Mouse (Mus musculus): ENCODE data around the gene Cldn3. TPM values are rescaled to one million over a fixed set of nuclear protein-coding genes. Genes with fewer than 3 reads are reported as not detected.

Cldn3 gene
- total RNA-seq, 1 experiment from 2014 or later: 9.0 TPM

DNA sequence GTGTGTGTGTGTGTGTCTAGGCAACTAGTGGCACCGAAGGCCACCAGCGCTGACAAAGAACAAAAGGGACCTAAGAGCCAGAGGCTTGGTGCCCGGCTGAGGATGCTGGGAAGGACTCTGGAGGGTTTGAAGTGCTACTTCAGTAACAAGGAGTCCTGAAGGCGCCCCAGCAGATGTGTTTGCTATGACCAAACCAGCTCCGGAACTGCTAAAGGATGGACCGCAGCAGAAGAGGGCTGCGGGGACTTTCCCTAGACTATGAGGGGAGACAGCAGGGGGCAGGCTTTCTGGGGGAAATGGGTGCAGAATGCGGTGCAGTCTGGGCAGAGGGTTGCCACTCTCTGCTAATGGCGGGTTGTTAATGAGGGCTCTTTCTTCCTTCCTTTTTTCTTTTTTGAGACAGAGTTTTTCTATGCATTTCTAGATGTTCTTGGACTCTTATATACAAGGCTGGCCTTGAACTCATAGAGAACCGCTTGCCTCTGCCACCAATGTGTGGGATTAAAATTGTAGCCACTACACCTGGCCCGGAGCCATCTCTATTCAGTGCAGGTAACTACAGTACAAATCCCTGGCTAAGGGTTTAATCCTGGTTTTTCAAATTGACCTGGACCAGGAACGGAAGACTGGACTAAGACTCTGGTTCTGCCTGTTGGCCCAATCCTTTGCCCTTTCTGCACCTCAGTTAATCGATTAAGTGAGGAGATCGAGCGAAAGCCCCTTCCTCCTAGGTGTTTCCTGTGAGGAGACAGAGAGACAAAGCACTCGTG is 22.0 kb downstream of the Cldn3 start:
- peak; percentile 45 for DNase-seq

GRCm38 (mm10) chr5:135008671-135009589 is 22.9 kb downstream of the Cldn3 start, which contains the start of gene Abhd11:
Gene Abhd11 (plus strand): TSS chr5:135009152.
- DNase-seq: peak; percentile 98

DNA sequence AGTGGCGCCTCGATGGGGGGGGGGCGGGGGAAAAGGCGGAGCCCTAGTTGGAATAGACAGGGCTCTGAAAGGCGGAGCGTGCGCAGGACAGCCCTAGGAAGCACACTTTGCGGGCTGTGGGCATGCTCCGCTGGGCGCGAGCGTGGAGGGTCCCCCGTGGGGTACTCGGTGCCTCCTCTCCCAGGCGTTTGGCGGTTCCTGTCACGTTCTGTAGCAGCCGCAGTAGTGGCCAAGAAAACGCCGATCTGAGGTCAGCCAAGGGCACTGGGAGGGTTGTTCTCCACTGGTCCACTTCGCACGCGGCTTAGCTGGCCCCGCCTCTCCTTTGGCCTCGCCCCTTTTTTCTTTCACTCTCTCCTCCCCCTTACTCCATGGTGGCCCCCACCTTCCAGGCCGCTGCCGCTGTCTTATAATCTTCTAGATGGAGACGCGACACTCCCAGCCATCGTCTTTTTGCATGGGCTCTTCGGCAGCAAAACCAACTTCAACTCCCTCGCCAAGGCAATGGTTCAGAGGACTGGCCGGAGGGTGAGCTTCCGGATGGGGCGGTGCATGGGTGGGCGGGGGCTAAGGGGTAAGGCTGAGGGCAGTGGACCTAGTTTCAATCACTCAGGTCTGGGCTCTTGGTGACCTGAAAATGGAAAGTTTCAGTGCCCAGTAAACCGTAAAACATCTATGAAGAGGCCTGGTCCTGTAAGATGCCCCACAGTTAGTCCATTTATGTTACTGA is 23.7 kb downstream of the Cldn3 start:
- DNase-seq: peak; percentile 92

DNA sequence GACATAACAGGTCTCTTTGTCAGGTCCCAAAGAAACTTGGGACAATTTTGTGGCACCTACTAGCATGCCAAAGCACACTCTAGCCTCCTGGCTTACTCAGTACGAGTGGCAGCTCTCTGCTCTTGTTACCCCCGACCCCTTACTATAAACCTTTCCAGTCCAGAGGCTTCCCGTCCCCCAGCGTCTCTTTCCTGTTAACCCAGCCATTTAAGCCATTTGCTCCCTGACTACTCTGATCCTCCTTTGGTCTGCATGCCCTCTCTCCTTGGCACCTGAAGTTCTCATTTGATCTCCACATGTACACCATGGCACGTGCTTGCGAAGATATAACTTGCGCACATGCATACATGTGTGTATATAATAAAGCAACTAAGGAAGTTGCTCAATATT is 24.3 kb downstream of the Cldn3 start:
- no peak for DNase-seq

DNA sequence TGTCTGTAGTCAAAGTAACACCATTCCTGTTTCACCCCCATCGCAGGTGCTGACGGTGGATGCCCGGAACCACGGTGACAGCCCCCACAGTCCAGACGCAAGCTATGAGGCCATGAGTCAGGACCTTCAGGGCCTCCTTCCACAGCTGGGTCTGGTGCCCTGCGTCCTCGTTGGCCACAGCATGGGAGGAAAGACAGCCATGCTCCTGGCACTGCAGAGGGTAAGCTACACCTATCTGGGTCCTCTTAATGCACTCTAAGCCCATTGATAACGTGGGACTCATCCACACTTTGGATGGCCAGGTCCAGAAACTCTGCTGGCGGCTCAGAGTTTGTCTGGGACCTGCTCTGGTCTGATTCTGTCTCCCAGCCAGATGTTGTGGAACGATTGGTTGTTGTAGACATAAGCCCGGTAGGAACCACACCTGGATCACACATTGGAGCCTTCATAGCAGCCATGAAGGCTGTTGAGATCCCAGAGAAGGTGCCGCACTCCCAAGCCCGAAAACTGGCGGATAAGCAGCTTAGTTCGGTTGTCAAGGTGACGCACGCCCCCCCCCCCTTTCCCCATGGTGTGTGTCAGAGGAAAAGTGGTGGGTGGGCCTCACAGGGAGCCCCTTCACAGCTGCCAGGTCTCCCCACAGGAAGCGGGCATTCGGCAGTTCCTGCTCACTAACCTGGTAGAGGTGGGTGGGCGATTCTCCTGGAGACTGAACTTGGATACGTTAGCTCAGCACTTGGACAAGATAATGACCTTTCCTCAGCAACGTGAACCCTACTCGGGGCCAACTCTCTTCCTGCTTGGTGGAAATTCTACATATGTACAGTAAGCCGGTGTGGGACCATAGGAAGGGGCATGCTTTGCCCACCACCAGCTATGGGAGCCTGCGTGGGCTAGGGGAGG is 25.1 kb downstream of the Cldn3 start:
- no peak for DNase-seq

- DNase-seq: peak; percentile 35
Observed at GRCm38 (mm10) chr5:135011809-135012613, 26.0 kb downstream of the Cldn3 start.

- DNase-seq: peak; percentile 91
Observed at GRCm38 (mm10) chr5:135012671-135013441, 26.8 kb downstream of the Cldn3 start.

- DNase-seq: peak; percentile 90
Observed at GRCm38 (mm10) chr5:135015497-135015896, 29.5 kb downstream of the Cldn3 start.

- no peak for DNase-seq
Observed at GRCm38 (mm10) chr5:135016224-135016759, 30.3 kb downstream of the Cldn3 start.

DNA sequence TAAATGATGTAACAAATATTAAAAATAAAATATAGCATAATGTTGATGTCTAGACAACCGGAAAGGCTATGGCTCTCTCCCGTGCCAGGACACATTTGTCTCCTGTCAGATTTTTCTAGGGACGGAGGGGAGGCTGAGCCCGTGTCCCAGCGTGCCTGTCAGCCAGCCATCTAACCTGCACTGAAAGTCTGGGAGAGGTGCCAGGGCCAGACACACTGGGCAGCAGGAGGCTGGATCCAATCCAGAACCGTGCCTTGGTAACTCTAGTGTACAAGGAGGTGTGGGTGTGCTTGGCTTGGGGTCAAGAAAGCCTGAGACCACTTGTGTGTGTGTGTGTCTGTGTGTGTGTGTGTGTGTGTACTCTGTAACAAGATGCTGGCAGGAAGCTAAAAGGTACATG is 35.8 kb downstream of the Cldn3 start:
- peak; percentile 89 for DNase-seq

GRCm38 (mm10) chr5:135023344-135024173 is 37.5 kb downstream of the Cldn3 start, which contains the start of gene Stx1a:
Gene Stx1a (plus strand): TSS chr5:135023482.
- peak; percentile 92 for DNase-seq

DNA sequence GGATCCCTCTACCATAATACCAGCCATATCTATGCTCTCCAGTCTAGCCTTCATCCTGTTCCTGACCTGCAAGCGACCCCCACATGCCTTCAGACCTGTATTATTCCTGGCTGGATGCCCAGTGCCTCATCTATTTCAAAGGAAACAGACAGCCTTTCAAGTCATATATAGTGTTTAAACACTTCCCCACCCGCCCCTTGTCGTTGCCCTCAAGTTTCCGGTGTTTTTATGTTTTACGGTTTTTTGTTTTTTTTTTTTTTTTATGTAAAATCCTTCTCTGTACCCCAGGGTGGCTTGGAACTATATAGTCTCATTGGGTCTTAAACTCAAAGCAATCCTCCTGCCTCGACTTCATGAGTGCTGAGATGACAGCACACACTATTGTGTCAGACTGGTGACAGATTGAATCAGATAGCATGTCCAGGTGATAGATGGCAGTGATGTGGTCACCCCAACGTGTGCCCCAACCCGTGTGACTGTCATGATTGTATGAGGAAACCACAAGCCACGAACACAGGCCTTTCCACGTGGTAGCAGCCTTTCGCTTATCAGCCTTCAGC is 38.7 kb downstream of the Cldn3 start:
- DNase-seq: no peak

GRCm38 (mm10) chr5:135025899-135026298 is 39.9 kb downstream of the Cldn3 start:
- no peak for DNase-seq

- peak; percentile 88 for DNase-seq
Observed at GRCm38 (mm10) chr5:135029007-135029854, 43.2 kb downstream of the Cldn3 start.

- DNase-seq: no peak
Observed at GRCm38 (mm10) chr5:135032581-135032980, 46.6 kb downstream of the Cldn3 start.

DNA sequence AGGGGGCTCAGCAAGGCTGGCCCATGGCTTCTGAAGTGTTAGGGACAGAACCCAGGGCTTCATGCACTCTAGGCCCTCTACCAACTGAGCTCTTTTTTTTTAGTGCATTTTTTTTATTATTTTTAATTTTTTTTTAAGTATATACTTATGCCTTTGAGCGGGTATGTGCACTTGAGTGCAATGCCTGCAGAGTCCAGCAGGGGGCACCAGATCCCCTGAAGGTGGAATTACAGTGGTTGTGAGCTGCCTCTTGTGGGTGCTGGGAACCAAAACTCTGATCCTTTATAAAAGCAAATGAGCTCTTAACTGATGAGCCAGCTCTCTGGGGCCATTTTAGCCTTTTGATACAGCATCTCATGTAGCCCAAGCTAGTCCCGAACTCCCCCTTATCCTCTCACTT is 48.6 kb downstream of the Cldn3 start:
- no peak for DNase-seq
